Mouse (Mus musculus): ENCODE results near the gene Shc4. TPM values are rescaled to one million over a fixed set of nuclear protein-coding genes. Genes with fewer than 3 reads are reported as not detected.

The Shc4 gene
- total RNA-seq, 2 experiments from 2014 or later: 5.2 to 5.8 TPM

DNA sequence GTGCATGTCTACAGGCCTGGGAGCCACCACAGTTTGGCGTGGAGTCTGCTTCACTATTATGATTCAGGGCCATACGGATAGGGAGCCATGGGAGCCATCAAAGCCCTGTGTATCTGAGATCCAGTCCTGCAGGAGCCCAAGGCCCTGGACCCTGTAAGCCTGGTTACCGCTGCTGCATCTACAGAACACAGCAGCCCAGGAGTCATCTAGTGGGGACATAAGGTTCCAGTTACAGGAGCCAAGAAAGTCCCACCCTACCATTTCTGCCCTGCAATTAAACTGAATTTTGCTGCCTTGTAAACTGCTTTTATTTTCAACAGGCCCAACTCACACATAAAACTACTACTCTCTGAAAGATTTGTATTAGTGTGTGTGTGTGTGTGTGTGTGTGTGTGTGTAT is 121.0 kb downstream of the Shc4 start:
- no peak for DNase-seq (ENCODE audit: extremely low spot score in 1 of 2, low spot score in 2 of 2)
- intact Hi-C loops (cut with DNase I): loop anchor here (5.0 kb wide), 1 partner anchor 341 kb away; no protein-coding TSS in a partner anchor

DNA sequence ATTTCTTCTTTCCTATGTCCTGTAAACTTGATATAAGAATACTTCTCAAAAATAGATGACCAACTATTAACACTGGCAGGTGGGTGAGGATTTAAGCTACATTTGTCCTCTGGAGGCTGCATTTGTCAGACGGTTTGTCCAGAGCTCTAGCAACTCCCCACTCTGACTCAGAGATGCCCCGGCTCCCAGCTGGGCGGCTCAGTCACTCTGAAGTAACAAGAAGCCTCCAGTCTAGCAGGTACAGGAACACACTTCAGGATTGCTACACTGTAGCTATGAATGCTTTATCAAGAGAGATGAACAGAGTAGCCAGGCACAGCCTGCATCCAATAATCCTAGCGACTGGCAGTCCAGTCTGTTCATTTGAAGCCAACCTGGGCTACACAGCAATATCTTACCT is 125.0 kb downstream of the Shc4 start:
- DNase-seq (ENCODE audit: extremely low spot score in 1 of 2, low spot score in 2 of 2): no peak
- intact Hi-C loops (cut with DNase I): no loop called here

DNA sequence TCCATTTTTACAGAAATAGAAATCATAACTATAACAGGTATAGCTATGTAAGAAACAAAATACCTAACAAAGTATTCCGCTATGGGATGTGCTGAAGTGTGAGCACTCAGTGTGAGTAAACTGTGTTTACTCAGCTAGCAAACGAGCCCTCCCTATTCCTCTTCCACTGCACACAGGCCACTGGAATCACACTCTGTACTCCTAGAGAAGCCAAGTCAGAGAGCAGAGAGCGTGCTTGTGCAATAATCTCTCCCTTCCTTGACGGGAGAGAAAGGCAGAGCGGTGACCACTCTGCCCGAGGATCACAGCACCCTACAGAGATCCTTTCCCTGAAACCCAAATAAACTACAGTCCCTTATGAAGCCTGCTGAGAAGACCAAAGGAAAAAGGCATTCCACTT is 125.7 kb downstream of the Shc4 start:
- DNase-seq (ENCODE audit: extremely low spot score in 1 of 2, low spot score in 2 of 2): peak in 1 of 2 experiments; percentile 40
- intact Hi-C loops (cut with DNase I): no loop called here

DNA sequence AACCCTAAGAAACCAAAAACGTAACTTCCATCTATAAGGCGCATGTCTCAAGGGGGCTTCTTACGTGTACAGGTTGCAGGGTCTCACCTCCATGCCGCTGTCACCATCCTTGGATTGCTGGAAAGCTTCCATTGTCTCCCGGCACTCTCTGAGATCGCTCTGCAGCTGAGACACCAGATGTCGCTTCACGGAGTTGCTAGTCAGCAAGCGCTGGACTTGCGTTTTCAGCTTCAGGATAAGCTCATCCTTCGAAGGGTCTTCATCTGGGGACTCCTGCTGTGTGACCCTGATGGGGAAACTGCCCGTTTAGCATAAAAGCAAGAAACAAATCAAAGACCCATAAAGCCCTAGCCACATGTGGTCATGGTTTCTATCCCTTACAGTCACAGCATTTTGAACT is 129.2 kb downstream of the Shc4 start:
- intact Hi-C loops (cut with DNase I): no loop called here
- DNase-seq (ENCODE audit: extremely low spot score in 1 of 2, low spot score in 2 of 2): no peak

DNA sequence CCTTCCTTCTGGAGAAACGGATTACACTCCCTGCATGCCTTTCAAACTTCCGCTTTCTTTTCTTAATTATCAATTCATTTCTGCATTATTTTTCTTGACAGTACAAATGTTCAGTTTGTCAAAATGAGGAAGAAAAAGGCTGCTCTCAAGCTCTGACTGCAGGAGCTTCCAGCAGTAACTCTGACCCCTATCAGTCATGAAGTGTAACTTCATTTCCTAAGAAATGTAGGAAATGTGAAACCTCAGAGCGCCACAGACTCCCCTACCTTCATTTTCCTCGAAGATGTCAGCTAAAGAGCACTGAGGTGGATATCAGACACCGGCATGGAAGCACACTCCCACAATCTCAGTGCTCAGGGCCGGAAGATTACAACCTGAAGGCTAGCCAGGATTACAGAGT is 129.9 kb downstream of the Shc4 start:
- intact Hi-C loops (cut with DNase I): no loop called here

DNA sequence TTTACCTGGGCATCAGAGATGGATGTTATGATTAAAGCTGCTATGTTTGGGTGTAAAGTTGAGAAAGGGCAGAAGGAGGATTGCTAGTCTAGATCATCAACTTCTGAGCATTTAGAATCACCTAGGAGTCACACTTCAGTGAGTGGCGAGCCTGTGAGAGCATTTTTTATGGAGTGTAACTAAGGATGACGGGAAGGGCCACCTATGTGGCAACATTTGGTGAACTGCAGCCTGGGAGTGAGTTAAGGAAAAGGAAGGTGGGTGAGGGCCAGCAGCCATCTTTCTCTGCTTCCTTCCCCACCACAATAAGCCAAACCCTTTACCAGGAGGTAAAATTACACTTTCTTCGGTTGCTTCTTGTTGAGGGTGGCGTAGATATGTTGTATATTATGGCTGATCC is 132.1 kb downstream of the Shc4 start:
- intact Hi-C loops (cut with DNase I): no loop called here
- DNase-seq (ENCODE audit: extremely low spot score in 1 of 2, low spot score in 2 of 2): no peak

More for the DNA sequence above, 129.9 kb downstream of the Shc4 start:
- no peak for DNase-seq (ENCODE audit: extremely low spot score in 1 of 2, low spot score in 2 of 2)

DNA sequence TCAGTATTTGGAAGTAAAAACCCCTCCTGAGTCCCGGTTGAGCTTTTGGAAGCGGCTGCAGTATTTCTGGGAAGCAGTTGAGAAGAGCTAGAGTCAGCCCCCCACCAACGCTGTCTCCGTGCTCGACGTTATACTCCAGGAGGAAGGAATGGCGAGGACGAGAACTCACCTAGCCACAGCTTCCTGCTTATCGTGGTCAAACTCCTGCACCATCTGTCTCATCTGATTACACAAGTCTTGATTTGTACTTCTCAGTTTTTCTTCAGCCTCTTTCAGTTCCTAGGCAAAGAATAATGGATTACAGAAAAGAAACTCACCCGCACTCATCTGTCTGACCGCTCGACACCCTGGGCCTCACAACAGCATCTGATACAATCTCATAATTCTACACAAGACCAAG is 134.7 kb downstream of the Shc4 start:
- intact Hi-C loops (cut with DNase I): no loop called here
- DNase-seq (ENCODE audit: extremely low spot score in 1 of 2, low spot score in 2 of 2): no peak

DNA sequence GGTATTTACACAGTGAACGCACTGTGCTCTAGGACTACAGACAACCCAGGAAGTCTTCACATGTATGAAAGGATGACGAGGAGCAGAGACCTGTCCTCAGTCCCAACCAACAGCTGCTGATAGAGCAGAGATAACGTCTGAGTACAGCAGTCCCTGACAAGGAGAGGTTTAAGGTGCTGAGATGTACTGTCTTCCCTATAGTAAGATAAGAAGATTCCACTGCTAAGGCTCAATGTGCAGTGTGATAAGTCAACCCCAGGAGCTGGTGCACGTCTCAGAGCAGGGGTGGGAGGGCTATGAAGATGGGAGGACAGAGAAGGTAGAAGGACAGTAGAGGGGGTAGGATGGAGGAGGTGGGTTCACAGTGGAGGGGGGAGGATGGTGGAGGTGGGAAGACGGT is 142.9 kb downstream of the Shc4 start:
- intact Hi-C loops (cut with DNase I): no loop called here
- DNase-seq (ENCODE audit: extremely low spot score in 1 of 2, low spot score in 2 of 2): no peak

DNA sequence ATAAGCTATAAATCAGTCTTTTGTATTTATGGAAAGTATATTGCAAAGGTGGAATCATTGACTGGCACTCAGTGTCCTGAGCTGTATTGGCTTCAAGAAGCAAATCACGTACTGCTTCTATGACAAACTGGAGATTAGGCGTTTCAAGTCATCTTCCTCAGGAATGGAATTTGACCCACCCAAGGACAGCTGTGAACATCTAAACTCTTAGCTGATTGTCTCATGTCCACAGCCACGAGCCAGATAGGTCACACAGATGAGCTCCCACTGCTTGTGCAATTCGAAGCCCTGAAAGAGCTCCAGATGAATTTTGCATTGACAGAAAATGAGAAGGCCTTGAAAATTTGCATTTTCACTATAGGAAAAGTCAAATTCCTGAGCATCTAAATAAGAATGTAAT is 146.3 kb downstream of the Shc4 start:
- intact Hi-C loops (cut with DNase I): no loop called here
- no peak for DNase-seq (ENCODE audit: extremely low spot score in 1 of 2, low spot score in 2 of 2)

Other genes starting within 250 kb of the Shc4 start
- under 1 TPM; 0.20 to 0.28 TPM for gene Gm9913, start 219.1 kb downstream of the Shc4 start, total RNA-seq (2021)
- gene Fbn1, start 216.2 kb downstream of the Shc4 start, total RNA-seq (2021): 1 to 10 TPM; 9.5 to 9.7 TPM
- gene Cep152, start 99.0 kb downstream of the Shc4 start, total RNA-seq (2021): 1 to 10 TPM; 1.8 to 2.0 TPM
- 100 to 1,000 TPM; 428 to 443 TPM for gene Eid1, start 51.1 kb downstream of the Shc4 start, total RNA-seq (2021)
- 10 to 100 TPM; 88.1 to 89.4 TPM for gene Secisbp2l, start 58.7 kb upstream of the Shc4 start, total RNA-seq (2021)
- gene Galk2, start 135.0 kb upstream of the Shc4 start, total RNA-seq (2021): 10 to 100 TPM; 25.1 to 26.7 TPM
- gene Cops2, start 135.0 kb upstream of the Shc4 start, total RNA-seq (2021): 100 to 1,000 TPM; 102 to 114 TPM